Mouse (Mus musculus): ENCODE measurements around the gene Zic3. TPM values are rescaled to one million over a fixed set of nuclear protein-coding genes. Genes with fewer than 3 reads are reported as not detected.

The Zic3 gene
- total RNA-seq, 2 experiments from 2014 or later: not detected

- no peak for ATAC-seq (replicated peaks; ENCODE audit: low FRiP score, poor library complexity, severe bottlenecking)
Measured at GRCm38 (mm10) chrX:58038061-58039007, 15.8 kb downstream of the Zic3 start.

- no peak for ATAC-seq (replicated peaks; ENCODE audit: low FRiP score, poor library complexity, severe bottlenecking)
Measured at GRCm38 (mm10) chrX:58039703-58040102, 17.2 kb downstream of the Zic3 start.

- ATAC-seq (replicated peaks; ENCODE audit: low FRiP score, poor library complexity, severe bottlenecking): no peak
Measured at GRCm38 (mm10) chrX:58041865-58042264, 19.4 kb downstream of the Zic3 start.

DNA sequence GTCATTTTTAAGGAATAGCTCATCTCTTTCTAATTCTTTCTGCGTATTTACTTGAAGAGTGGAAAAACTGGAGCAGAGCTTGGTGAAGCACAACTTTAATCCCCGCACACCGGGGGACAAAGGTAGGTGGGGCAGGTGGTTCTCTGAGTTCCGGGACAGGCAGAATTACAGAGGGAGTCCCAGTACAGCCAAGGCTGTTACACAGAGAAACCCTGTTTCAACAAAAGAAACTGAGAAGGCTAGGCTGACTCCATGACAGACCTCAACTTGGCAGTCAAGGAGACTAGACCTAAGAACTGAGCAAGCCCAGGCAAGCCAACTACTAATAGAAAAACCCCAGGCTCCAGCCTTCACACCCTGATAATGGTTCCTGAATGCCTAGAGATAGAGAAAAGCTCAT is 20.0 kb downstream of the Zic3 start:
- ATAC-seq (replicated peaks; ENCODE audit: low FRiP score, poor library complexity, severe bottlenecking): no peak
